Mouse (Mus musculus) Muller cell, postnatal 12 days (primary cell): ENCODE data around the gene Phldb1.
A peak's percentile ranks its signal among the peaks of the same experiment; 100 is the strongest.

ENCODE experiments used
- DNase-seq: peaks from one replicate; pipeline ENCODE4 v3.0.0-alpha.2; 2015; ENCODE audit errors: inconsistent ontology term

The Phldb1 gene

DNA sequence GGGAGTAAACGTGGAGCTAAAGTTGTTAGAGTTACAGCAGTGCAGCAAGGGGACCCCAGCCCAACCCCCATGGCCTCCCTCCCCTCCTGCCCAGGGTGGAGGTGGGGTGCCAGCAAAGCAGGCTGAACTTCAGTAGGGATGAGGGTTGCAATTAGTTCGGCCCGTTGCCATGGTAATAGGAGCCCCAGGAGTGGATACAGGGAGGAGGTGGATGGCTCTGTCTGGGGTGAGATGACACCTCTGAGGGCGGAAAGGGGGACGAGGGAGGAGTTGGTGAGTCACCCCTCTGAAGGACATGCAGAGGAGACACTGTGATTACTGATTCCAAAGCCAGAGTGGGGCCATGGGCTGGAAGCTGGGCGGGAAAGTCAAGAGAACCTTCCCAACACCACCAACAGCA, 26.1 kb downstream of the Phldb1 start:
- peak; percentile 74 for DNase-seq

DNA sequence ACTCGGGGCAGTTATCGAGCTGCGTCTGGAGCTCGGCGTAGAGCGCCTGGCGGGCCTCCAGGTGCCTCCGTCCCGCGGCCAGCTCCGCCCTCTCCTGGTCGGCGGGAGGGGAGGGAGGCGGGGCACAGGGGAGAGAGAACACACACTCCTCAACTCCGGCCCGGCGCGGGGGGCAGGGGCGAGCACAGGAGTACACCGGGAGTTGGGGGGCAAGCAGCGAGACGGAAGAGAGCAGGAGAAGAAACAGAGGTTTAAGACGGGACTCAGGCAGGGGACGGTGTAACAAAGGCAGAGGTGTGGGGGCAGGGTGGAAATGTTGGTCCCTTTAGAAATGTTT, 26.6 kb downstream of the Phldb1 start:
- DNase-seq, result peak; percentile 88

DNA sequence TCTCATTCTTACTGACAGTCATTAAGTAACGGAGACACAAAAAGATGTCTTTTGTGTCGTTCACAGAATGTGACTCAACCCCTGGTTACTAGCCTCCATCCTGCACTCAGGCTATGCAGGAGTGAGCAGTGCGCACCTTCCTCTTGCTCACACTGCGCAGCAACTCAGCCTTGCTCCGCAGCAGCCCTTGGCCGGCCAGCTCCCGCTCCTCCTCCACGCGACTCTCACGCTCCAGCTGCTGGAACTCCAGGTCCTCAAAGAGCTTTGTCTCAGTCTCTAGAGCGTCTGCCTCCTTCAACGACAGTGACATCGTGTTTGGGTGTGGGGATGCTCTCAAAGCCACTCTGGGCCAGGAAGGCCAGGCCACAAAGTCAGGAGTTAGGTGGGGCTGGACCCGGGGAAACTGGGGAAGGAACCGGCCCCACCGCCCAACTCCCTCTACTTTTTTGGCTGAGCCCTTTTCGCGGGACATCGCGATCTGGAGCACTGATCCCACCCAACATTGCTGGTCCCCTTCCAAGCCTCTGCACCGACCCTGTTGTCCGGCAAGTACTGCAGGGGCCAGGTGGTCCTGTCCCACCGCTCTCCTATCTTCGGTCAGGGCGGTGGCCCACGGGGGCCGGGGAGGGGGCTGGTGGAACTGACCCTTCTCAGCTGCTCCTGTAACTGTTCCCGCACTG, 27.1 kb downstream of the Phldb1 start:
- no peak for DNase-seq

DNA sequence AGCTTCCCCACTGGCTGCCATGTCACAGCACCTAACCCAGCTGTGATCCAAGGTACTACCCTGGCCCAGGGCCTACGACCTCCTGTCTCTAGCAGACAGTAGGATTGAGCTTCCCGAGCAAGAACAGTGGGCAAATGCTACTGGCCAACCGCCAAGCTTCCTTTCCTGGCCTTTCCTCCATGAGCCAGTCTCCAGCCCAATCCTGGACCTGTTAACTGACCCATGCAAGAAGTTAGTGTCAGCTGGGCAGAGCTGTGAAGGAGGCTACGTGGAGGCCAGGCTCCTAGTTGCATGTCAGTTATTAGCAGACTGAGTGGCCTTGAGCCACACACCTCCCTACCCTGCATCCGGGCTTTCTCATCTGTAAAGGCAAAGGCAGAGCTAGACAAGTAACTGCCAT, 35.3 kb downstream of the Phldb1 start:
- no peak for DNase-seq

GRCm38 (mm10) chr9:44699196-44699595, 35.8 kb downstream of the Phldb1 start:
- DNase-seq, result no peak

GRCm38 (mm10) chr9:44697866-44698265, 37.1 kb downstream of the Phldb1 start:
- DNase-seq, result no peak

DNA sequence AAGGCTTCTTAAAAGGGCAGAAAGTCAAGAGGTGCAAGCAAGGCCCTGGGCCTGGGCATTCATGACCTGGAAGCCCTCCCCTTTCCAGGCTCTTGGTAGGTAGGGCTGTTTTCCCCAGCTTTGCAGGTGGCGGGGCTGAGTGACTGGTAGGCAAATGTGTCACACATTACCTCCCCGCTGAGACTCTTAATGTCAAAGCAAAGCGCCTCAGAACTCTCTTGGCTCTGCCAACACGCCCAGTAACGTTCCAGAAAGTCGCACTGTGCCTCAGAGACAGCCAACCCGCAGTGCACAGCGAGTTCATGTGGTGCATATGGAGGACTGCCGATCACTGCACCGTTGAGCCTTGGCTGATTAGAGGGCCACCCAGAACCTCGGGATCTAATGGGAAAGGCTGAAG, 41.9 kb downstream of the Phldb1 start:
- DNase-seq, result no peak

- DNase-seq, result peak; percentile 29
Observed at GRCm38 (mm10) chr9:44691671-44692520, 43.1 kb downstream of the Phldb1 start.

DNA sequence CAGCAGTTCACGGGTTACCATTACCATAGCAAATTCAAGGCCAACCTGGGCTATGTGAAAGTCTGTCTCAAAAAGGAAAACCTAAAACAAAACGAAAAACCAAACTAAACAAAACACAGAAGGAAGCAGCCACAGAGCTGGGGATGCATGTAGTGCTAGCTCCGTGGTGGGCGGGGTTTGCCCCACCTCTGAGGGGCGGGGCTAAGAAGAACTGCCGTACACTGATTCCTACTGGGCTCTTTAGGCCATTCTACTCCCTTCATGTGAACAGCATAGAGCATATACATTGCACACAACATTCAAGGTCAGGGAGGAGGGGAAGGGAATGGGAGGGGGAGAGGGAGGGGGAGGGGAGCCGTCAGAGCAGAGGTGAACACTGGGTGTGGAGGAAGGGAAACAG, 44.4 kb downstream of the Phldb1 start:
- DNase-seq, result peak; percentile 15

GRCm38 (mm10) chr9:44688013-44688412, 47.0 kb downstream of the Phldb1 start:
- DNase-seq, result no peak

GRCm38 (mm10) chr9:44686638-44687037, 48.4 kb downstream of the Phldb1 start:
- peak; percentile 41 for DNase-seq

DNA sequence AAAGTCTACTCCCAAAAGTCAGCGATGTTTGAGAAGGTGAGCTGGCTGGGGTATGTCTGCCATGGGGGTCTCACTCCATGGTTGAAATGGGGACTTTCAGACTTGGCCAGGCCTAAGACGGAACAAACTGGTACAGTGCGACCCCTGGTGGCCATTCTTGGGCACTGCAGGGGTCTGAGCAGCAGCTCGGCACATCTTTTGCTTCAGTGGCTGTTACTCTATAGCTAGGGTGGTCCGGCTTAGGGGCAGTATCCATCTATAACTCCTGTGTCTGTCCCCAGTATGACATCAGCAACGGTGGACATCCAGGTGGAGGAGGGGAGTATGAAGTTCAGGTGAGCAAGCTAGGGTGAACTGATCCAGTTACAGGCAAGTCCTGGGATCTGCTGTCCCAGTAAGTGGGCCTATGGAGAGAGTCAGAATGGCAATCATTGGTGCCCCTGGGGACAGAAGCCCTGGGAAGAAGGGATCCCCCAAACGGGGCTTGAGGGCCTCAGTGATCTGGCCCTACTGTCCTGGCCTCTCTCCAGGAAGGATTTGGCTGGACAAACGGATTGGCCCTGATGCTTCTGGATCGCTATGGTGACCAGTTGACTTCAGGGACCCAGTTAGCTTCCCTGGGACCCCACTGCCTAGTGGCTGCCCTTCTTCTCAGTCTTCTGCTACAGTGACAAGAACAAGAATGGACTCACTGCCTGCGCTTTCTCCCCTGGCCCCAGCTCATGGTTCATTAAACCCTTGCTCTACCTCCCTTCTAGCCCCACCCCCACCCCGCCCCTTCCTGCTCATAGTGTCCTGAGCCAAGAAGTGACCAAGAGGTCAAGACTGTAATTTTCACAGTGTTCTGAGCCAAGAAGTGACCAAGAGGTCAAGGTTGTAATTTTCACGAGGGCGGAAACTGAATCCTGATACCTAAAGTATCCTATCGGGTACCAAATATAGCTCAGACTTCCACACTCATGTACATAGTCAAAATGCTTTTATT, 49.4 kb downstream of the Phldb1 start:
- DNase-seq, result peak; percentile 84

GRCm38 (mm10) chr9:44683046-44683445, 52.0 kb downstream of the Phldb1 start:
- DNase-seq, result no peak

- DNase-seq, result no peak
Observed at GRCm38 (mm10) chr9:44679565-44679964, 55.4 kb downstream of the Phldb1 start.

GRCm38 (mm10) chr9:44678288-44678871, 56.6 kb downstream of the Phldb1 start:
- no peak for DNase-seq

DNA sequence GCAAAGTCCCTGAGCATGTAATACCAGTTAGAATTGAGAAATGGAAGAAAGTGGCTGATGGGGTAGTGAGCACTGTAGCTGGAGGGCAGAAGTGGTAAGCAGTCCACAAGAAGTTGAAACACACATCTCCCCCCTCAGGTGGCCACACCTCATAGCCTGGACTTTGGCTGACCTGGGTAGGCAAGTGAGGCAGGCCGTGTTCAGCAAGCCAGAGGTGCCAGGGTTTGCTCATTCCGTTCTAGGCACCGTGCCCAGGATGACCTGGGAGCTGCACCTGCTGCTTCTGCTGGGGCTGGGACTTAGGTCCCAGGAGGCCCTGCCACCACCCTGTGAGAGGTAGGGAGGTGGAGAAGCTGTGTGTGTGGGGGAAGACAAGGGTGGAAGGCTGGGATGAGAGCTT, 62.0 kb downstream of the Phldb1 start, which contains the start of gene Treh:
Gene Treh (plus strand): TSS at position 229 of the 400 bp plus-strand sequence.
- DNase-seq, result no peak

DNA sequence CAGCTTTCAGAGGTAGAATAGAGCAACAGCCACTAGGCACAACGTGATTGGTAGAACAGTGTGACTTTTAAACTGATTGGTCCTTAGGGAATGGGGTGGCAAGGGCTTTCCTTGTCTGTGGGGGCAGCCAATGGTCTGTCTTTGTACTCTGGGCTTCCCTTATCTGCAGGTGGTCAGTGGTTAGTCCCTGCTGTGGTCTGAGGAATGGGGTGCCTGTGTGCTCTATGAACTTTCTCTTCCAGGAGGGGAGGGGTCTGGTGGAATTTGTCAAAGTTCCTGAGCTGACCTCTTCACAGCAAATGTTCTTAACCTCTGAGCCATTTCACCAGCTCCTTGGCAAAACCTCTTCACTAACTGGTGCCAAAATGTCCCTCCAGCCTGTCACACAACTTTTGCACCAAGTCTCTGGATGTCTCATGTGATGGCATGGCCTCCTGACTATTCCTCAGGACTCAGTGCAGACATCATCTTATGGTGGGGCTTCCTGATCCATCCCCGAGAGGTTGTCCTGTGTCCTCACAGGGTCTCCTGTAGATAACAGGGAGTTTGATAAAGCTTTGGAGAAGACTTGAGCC, 62.6 kb downstream of the Phldb1 start:
- no peak for DNase-seq

DNA sequence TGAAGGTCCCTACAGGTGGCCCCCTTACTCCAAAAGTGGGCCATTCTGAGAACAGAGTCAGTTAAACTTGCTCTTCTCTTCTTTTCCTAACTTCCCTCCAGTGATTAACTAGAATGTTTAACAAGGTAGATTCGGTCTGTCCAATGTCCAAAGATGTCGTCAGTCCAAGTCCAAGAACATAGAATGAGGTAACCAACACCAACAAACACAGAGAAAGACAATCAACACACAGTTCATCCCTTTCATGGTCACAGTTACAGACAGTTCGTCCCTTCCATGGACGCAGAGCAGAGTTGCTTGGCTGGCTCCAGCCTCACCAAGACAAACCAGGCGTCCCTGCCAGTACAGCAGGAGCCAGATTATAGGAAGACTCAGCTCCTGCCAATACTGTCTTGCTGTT, 63.6 kb downstream of the Phldb1 start:
- no peak for DNase-seq

DNA sequence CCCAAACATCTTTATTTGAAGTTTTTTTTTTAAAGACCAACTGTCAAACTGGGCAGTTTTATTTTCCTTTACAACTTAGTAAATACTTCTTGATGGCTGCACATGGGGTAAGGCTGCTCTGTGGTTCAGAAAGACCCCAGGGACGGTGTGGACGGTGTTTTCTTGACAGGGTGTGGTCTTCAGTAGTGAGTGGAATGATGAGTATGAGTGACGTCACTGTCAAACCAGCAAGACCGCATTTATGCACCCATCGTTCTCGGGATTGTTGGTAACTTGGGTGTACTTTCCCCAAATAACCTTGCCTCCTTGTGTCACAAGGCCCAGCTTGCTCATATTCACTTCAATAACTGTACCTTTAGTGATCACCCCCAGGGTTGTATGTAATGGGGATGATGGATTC, 71.3 kb downstream of the Phldb1 start:
- DNase-seq, result no peak

- peak; percentile 73 for DNase-seq
Observed at GRCm38 (mm10) chr9:44655098-44656066, 79.6 kb downstream of the Phldb1 start.
